8 mouse cellular contexts compared by ENCODE assay signal in the genomic region with DNA sequence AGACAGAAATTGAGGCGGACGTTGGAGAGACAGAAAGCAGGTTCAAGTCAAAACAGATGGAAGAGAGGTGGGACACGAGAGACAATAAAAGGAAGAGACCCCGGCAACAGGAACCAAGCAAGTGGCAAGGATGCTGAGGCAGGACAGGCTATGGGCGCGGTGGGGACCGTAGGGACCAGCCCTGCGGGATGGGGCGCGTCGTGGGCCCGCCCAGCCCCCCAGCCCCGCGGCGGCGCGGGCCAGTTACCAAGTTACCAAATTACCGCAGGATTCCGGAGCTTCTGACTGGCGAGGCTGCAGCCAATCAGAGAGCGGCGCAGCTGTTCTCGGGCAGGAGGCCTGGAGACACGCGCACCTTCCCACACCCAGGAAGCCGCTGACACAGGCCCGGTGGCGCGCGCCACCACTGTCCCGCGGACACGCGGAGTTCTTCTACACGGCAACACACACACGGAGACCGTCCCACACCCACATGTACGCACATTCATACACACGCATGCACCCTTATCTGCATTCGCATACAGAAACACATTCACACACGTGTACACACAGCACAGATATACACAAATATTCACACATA. TPM values are rescaled to one million over a fixed set of nuclear protein-coding genes. Genes with fewer than 3 reads are reported as not detected.
DNase-seq lines count a peak whose midpoint lies in the region; ATAC-seq and TF ChIP-seq lines count a peak whose summit lies in the region.

No protein-coding gene starts in this region.

- peak; percentile 67 for ATAC-seq in CD4-positive, CD25-positive, alpha-beta regulatory T cell, adult 4 months
- ATAC-seq in erythroid progenitor cell, adult 5-6 weeks (replicated peaks; ENCODE audit: low FRiP score, poor library complexity, severe bottlenecking): peak; percentile 74
- ATAC-seq in heart, embryonic 13.5 days (ENCODE audit: extremely low read depth, insufficient number of reproducible peaks, low FRiP score, low TSS enrichment): peak; percentile 44
- peak; percentile 37 for ATAC-seq in kidney, postnatal 0 days (replicated peaks; ENCODE audit: low FRiP score, low read depth)
- peak; percentile 76 for ATAC-seq in liver, embryonic 14.5 days (ENCODE audit: insufficient read depth)
- ATAC-seq in stomach, postnatal 0 days (ENCODE audit: low FRiP score, low TSS enrichment): peak; percentile 64

- H3K4me1 ChIP-seq in brown adipose tissue, adult 24 weeks (ENCODE audit: control insufficient read depth, insufficient read depth, insufficient read length, low read length): no peaks in the 10 kb centered on the region; the same call in 1 of the 2 replicates
- peaks cover 36% of the 10 kb centered on the region for H3K4me1 ChIP-seq in heart, embryonic 13.5 days
- no peaks in the 10 kb centered on the region; the same call in 1 of the 2 replicates for H3K4me1 ChIP-seq in kidney, postnatal 0 days (replicated peaks; ENCODE audit: insufficient read depth, low read length)
- H3K4me1 ChIP-seq in liver, embryonic 14.5 days (replicated peaks; ENCODE audit: control insufficient read depth in 2 of 2, insufficient read depth in 2 of 2, low read length in 1 of 2): peaks cover 15 to 25% of the 10 kb centered on the region in 2 experiments
- H3K4me1 ChIP-seq in stomach, postnatal 0 days (replicated peaks; ENCODE audit: control insufficient read depth, insufficient read depth): 0 out of 2 replicates have a peak, but pooled peaks cover 4% of the 10 kb centered on the region

- peak overlapping the region; percentile 92 for H3K27ac ChIP-seq in brown adipose tissue, adult 24 weeks (replicated peaks; ENCODE audit: low read depth, low read length)
- peak overlapping the region; percentile 94 for H3K27ac ChIP-seq in heart, embryonic 13.5 days (replicated peaks)
- H3K27ac ChIP-seq in kidney, postnatal 0 days: peak overlapping the region; percentile 81
- H3K27ac ChIP-seq in liver, embryonic 14.5 days: peak overlapping the region; percentile 92
- peak overlapping the region; percentile 94 for H3K27ac ChIP-seq in stomach, postnatal 0 days (replicated peaks)

- H3K36me3 ChIP-seq in heart, embryonic 13.5 days: no peaks in the 10 kb centered on the region
- H3K36me3 ChIP-seq in kidney, postnatal 0 days (ENCODE audit: insufficient read depth, low read length): no peaks in the 10 kb centered on the region
- no peaks in the 10 kb centered on the region for H3K36me3 ChIP-seq in liver, embryonic 14.5 days (replicated peaks; ENCODE audit: control insufficient read depth, insufficient read depth, low read depth)
- H3K36me3 ChIP-seq in stomach, postnatal 0 days (ENCODE audit: control insufficient read depth, insufficient read depth, low read length): no peaks in the 10 kb centered on the region

- H3K4me2 ChIP-seq in heart, embryonic 13.5 days: peak overlapping the region; percentile 74
- peak overlapping the region; percentile 65 for H3K4me2 ChIP-seq in kidney, postnatal 0 days (ENCODE audit: low read length)
- H3K4me2 ChIP-seq in liver, embryonic 14.5 days (ENCODE audit: low read depth): peak overlapping the region; percentile 79
- peak overlapping the region; percentile 79 for H3K4me2 ChIP-seq in stomach, postnatal 0 days (replicated peaks; ENCODE audit: low read depth)

- TF ChIP-seq CTCF in kidney, postnatal 0 days (IDR thresholded peaks at IDR 0.05; ENCODE audit: low read depth): no peak
- TF ChIP-seq CTCF in liver, embryonic 14.5 days (IDR thresholded peaks at IDR 0.05; ENCODE audit: low read depth): no peak
- no peak for TF ChIP-seq CTCF in stomach, postnatal 0 days (IDR thresholded peaks at IDR 0.05; ENCODE audit: low read depth)

- peak overlapping the region; percentile 59 for H3K4me3 ChIP-seq in brown adipose tissue, adult 24 weeks (ENCODE audit: insufficient read depth, low read depth, low read length)
- peak overlapping the region; percentile 55 for H3K4me3 ChIP-seq in heart, embryonic 13.5 days
- peak overlapping the region; percentile 46 for H3K4me3 ChIP-seq in kidney, postnatal 0 days (replicated peaks; ENCODE audit: low read depth, low read length)
- H3K4me3 ChIP-seq in liver, embryonic 14.5 days (ENCODE audit: insufficient read depth in 1 of 2, low read depth in 2 of 2, low read length in 2 of 2): peak overlapping the region; percentile 54 to 57
- peak overlapping the region; percentile 46 for H3K4me3 ChIP-seq in stomach, postnatal 0 days (ENCODE audit: low read depth, low read length)

- TF ChIP-seq EP300 in liver, embryonic 14.5 days (IDR thresholded peaks at IDR 0.05; ENCODE audit: low read depth): no peak
- TF ChIP-seq EP300 in stomach, postnatal 0 days (optimal IDR thresholded peaks at IDR 0.05): no peak

- peak overlapping the region; percentile 77 for H3K9ac ChIP-seq in heart, embryonic 13.5 days
- H3K9ac ChIP-seq in kidney, postnatal 0 days (ENCODE audit: low read depth, low read length): peak overlapping the region; percentile 53
- H3K9ac ChIP-seq in liver, embryonic 14.5 days (replicated peaks): peak overlapping the region; percentile 70
- peak overlapping the region; percentile 55 for H3K9ac ChIP-seq in stomach, postnatal 0 days (ENCODE audit: low read length)

- H3K9me3 ChIP-seq in heart, embryonic 13.5 days: no peaks in the 10 kb centered on the region
- no peaks in the 10 kb centered on the region for H3K9me3 ChIP-seq in kidney, postnatal 0 days (replicated peaks; ENCODE audit: low read length)
- no peaks in the 10 kb centered on the region for H3K9me3 ChIP-seq in liver, embryonic 14.5 days (ENCODE audit: control insufficient read depth, low read length)
- H3K9me3 ChIP-seq in stomach, postnatal 0 days (ENCODE audit: control insufficient read depth, low read length): no peaks in the 10 kb centered on the region

- DNase-seq in kidney, postnatal 0 days (ENCODE audit: low spot score): peak; percentile 90
- DNase-seq in liver, embryonic 14.5 days (ENCODE audit: low read depth in 3 of 3, low spot score in 3 of 3): peak in 2 of 3 experiments; percentile 75 to 84
- DNase-seq in natural killer cell, adult 2 months (ENCODE audit: low spot score in 2 of 2): peak; percentile 78 to 81
- peak; percentile 86 for DNase-seq in stomach, postnatal 0 days (ENCODE audit: low spot score)

- H3K27me3 ChIP-seq in heart, embryonic 13.5 days (replicated peaks): no peaks in the 10 kb centered on the region
- H3K27me3 ChIP-seq in kidney, postnatal 0 days (ENCODE audit: insufficient read depth, low read length): no peaks in the 10 kb centered on the region
- peaks cover 18% of the 10 kb centered on the region for H3K27me3 ChIP-seq in liver, embryonic 14.5 days (ENCODE audit: control insufficient read depth, insufficient read depth, low read length)
- no peaks in the 10 kb centered on the region for H3K27me3 ChIP-seq in stomach, postnatal 0 days (ENCODE audit: control insufficient read depth, insufficient read depth, low read length)

- 2% methylated on average over 41 of the region's 41 CpGs for WGBS in heart, embryonic 13.5 days
- 2% methylated on average over 41 of the region's 41 CpGs for WGBS in kidney, postnatal 0 days
- under 1% methylated on average over 41 of the region's 41 CpGs for WGBS in liver, embryonic 14.5 days (ENCODE audit: insufficient replicate concordance)
- under 1% methylated on average over 41 of the region's 41 CpGs for WGBS in stomach, postnatal 0 days

RNA-seq across cellular contexts. Expression of a gene that starts 8.8 kb away (rescaled TPM):
- 10 to 100 TPM in 1 of 2 experiments, 1 to 10 TPM in 1; 7.6 to 13.1 TPM for polyA plus RNA-seq in CD4-positive, CD25-positive, alpha-beta regulatory T cell, adult 4 months (2017; shearing (Covaris generic))
- polyA plus RNA-seq in brown adipose tissue, adult 24 weeks (2012; ENCODE audit: insufficient read depth, insufficient read length, missing spikeins): 26.4 and 28.6 TPM in 2 replicates
- total RNA-seq in erythroid progenitor cell, adult 5-6 weeks (2015; ENCODE audit: low replicate concordance): 15.1 and 25.6 TPM in 2 replicates
- 27.7 and 39.5 TPM in 2 replicates for total RNA-seq in erythroid progenitor cell, adult 5-6 weeks (2017; ENCODE audit: low replicate concordance)
- 14.3 and 16.5 TPM in 2 replicates for polyA plus RNA-seq in heart, embryonic 13.5 days (2015; fragmentation: Nextera tagmentation; extraction: Ambion mirVana)
- polyA plus RNA-seq in kidney, postnatal 0 days (2015; fragmentation: Nextera tagmentation; extraction: Ambion mirVana): 14.2 and 17.1 TPM in 2 replicates
- polyA plus RNA-seq in liver, embryonic 14.5 days (2012; rRNA removed): 15.9 and 24.7 TPM in 2 replicates
- 4.2 and 7.6 TPM in 2 replicates for polyA plus RNA-seq in liver, embryonic 14.5 days (2014; fragmentation: Nextera tagmentation; extraction: Ambion mirVana)
- polyA plus RNA-seq in stomach, postnatal 0 days (2015; fragmentation: Nextera tagmentation; extraction: Ambion mirVana): 11.5 and 13.0 TPM in 2 replicates

RNA-seq across cellular contexts. Expression of a gene that starts 12.8 kb away (rescaled TPM):
- 1 to 10 TPM in 1 of 2 experiments, not detected in 1; 1.2 TPM for polyA plus RNA-seq in CD4-positive, CD25-positive, alpha-beta regulatory T cell, adult 4 months (2017; shearing (Covaris generic))
- 5.0 and 10.8 TPM in 2 replicates for polyA plus RNA-seq in brown adipose tissue, adult 24 weeks (2012; ENCODE audit: insufficient read depth, insufficient read length, missing spikeins)
- total RNA-seq in erythroid progenitor cell, adult 5-6 weeks (2015; ENCODE audit: low replicate concordance): 0.42 and 3.2 TPM in 2 replicates
- total RNA-seq in erythroid progenitor cell, adult 5-6 weeks (2017; ENCODE audit: low replicate concordance): 0.76 and 2.6 TPM in 2 replicates
- polyA plus RNA-seq in heart, embryonic 13.5 days (2015; fragmentation: Nextera tagmentation; extraction: Ambion mirVana): 8.2 and 8.8 TPM in 2 replicates
- 12.4 and 13.1 TPM in 2 replicates for polyA plus RNA-seq in kidney, postnatal 0 days (2015; fragmentation: Nextera tagmentation; extraction: Ambion mirVana)
- polyA plus RNA-seq in liver, embryonic 14.5 days (2012; rRNA removed): 3.2 and 3.8 TPM in 2 replicates
- 2.0 and 3.3 TPM in 2 replicates for polyA plus RNA-seq in liver, embryonic 14.5 days (2014; fragmentation: Nextera tagmentation; extraction: Ambion mirVana)
- 3.7 and 5.0 TPM in 2 replicates for polyA plus RNA-seq in stomach, postnatal 0 days (2015; fragmentation: Nextera tagmentation; extraction: Ambion mirVana)

RNA-seq across cellular contexts. Expression of a gene that starts 22.0 kb away (rescaled TPM):
- polyA plus RNA-seq in CD4-positive, CD25-positive, alpha-beta regulatory T cell, adult 4 months (2017; shearing (Covaris generic)): 1 to 10 TPM; 1.0 to 2.3 TPM
- polyA plus RNA-seq in brown adipose tissue, adult 24 weeks (2012; ENCODE audit: insufficient read depth, insufficient read length, missing spikeins): 16.0 and 17.2 TPM in 2 replicates
- total RNA-seq in erythroid progenitor cell, adult 5-6 weeks (2015; ENCODE audit: low replicate concordance): 6.8 and 9.6 TPM in 2 replicates
- total RNA-seq in erythroid progenitor cell, adult 5-6 weeks (2017; ENCODE audit: low replicate concordance): 16.3 and 19.3 TPM in 2 replicates
- polyA plus RNA-seq in heart, embryonic 13.5 days (2015; fragmentation: Nextera tagmentation; extraction: Ambion mirVana): 10.7 TPM in 2 replicates
- polyA plus RNA-seq in kidney, postnatal 0 days (2015; fragmentation: Nextera tagmentation; extraction: Ambion mirVana): 28.2 and 32.0 TPM in 2 replicates
- 7.9 and 8.3 TPM in 2 replicates for polyA plus RNA-seq in liver, embryonic 14.5 days (2012; rRNA removed)
- polyA plus RNA-seq in liver, embryonic 14.5 days (2014; fragmentation: Nextera tagmentation; extraction: Ambion mirVana): 3.5 and 4.0 TPM in 2 replicates
- polyA plus RNA-seq in stomach, postnatal 0 days (2015; fragmentation: Nextera tagmentation; extraction: Ambion mirVana): 28.0 and 29.1 TPM in 2 replicates

RNA-seq across cellular contexts. Expression of a gene that starts 36.1 kb away (rescaled TPM):
- polyA plus RNA-seq in CD4-positive, CD25-positive, alpha-beta regulatory T cell, adult 4 months (2017; shearing (Covaris generic)): not detected
- 3.6 and 5.2 TPM in 2 replicates for polyA plus RNA-seq in brown adipose tissue, adult 24 weeks (2012; ENCODE audit: insufficient read depth, insufficient read length, missing spikeins)
- 5.4 and 8.0 TPM in 2 replicates for total RNA-seq in erythroid progenitor cell, adult 5-6 weeks (2015; ENCODE audit: low replicate concordance)
- total RNA-seq in erythroid progenitor cell, adult 5-6 weeks (2017; ENCODE audit: low replicate concordance): 2.3 and 5.0 TPM in 2 replicates
- 1.5 and 2.2 TPM in 2 replicates for polyA plus RNA-seq in heart, embryonic 13.5 days (2015; fragmentation: Nextera tagmentation; extraction: Ambion mirVana)
- polyA plus RNA-seq in kidney, postnatal 0 days (2015; fragmentation: Nextera tagmentation; extraction: Ambion mirVana): 3.1 and 3.4 TPM in 2 replicates
- 0.95 and 1.1 TPM in 2 replicates for polyA plus RNA-seq in liver, embryonic 14.5 days (2012; rRNA removed)
- 1.1 and 1.9 TPM in 2 replicates for polyA plus RNA-seq in liver, embryonic 14.5 days (2014; fragmentation: Nextera tagmentation; extraction: Ambion mirVana)
- polyA plus RNA-seq in stomach, postnatal 0 days (2015; fragmentation: Nextera tagmentation; extraction: Ambion mirVana): 1.9 and 2.0 TPM in 2 replicates

RNA-seq across cellular contexts. Expression of a gene that starts 51.5 kb away (rescaled TPM):
- under 1 TPM in 1 of 2 experiments, not detected in 1; 0.15 TPM for polyA plus RNA-seq in CD4-positive, CD25-positive, alpha-beta regulatory T cell, adult 4 months (2017; shearing (Covaris generic))
- 0.40 and 0.46 TPM in 2 replicates for polyA plus RNA-seq in brown adipose tissue, adult 24 weeks (2012; ENCODE audit: insufficient read depth, insufficient read length, missing spikeins)
- total RNA-seq in erythroid progenitor cell, adult 5-6 weeks (2015; ENCODE audit: low replicate concordance): 2.2 and 8.4 TPM in 2 replicates
- total RNA-seq in erythroid progenitor cell, adult 5-6 weeks (2017; ENCODE audit: low replicate concordance): 1.8 and 3.3 TPM in 2 replicates
- 0.76 and 0.78 TPM in 2 replicates for polyA plus RNA-seq in heart, embryonic 13.5 days (2015; fragmentation: Nextera tagmentation; extraction: Ambion mirVana)
- polyA plus RNA-seq in kidney, postnatal 0 days (2015; fragmentation: Nextera tagmentation; extraction: Ambion mirVana): 0.08 and 0.11 TPM in 2 replicates
- polyA plus RNA-seq in liver, embryonic 14.5 days (2012; rRNA removed): 0.47 and 0.56 TPM in 2 replicates
- polyA plus RNA-seq in liver, embryonic 14.5 days (2014; fragmentation: Nextera tagmentation; extraction: Ambion mirVana): 0.30 and 0.33 TPM in 2 replicates
- polyA plus RNA-seq in stomach, postnatal 0 days (2015; fragmentation: Nextera tagmentation; extraction: Ambion mirVana): 0.24 TPM in 2 replicates

Comparison
In these comparisons a context has a peak if more than half of its experiments do, and no peak if none do; other contexts are left out.
1. Peak in every context shown above with its lines: DNase-seq, ATAC-seq, H3K4me3 ChIP-seq and H3K27ac ChIP-seq.